Mouse (Mus musculus) spleen, postnatal 36 days (tissue): ENCODE data around the gene Cacna1e.

Experiments used
- DNase-seq, 2 experiments: peaks; one replicate each; pipeline ENCODE4 v3.0.0; 2022; ENCODE audit warnings: low spot score in 2 of 2, mixed read lengths in 1 of 2

Gene Cacna1e

GRCm38 (mm10) chr1:154784862-154785261 lies 99.4 kb downstream of the Cacna1e start:
- DNase-seq: no peak

GRCm38 (mm10) chr1:154783521-154783920 lies 100.8 kb downstream of the Cacna1e start:
- no peak for DNase-seq

DNA sequence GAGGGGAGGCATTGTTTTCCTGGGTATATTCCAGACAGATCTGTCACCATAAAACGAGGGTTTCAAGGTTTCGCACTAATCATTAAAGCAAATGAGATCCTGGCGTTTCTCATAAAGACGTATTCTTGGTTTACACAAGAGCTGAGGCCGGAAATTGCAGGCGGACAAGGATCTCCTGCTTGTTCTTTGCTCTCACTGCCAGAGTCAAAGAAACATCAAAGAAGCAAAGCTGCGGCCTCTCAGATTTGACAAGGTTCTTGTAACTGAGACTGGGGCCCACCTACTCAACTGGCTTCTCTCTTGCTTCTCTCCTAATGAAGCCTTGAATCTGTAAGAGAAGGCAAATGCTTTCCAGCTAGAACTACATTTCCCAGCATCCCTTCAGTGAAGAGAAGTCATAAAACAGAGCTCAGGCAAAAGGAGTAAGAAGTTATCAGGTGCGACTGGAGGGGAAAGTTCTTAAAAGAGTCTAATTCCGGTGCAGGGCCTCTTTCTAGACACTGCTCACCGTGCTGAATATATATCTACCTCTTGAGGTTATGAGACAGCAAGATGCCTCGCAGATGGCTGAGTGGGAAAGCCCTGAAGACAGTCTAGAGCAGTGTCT lies 104.3 kb downstream of the Cacna1e start:
- DNase-seq: no peak

- DNase-seq: no peak
Observed at GRCm38 (mm10) chr1:154776344-154776743, 108.0 kb downstream of the Cacna1e start.

DNA sequence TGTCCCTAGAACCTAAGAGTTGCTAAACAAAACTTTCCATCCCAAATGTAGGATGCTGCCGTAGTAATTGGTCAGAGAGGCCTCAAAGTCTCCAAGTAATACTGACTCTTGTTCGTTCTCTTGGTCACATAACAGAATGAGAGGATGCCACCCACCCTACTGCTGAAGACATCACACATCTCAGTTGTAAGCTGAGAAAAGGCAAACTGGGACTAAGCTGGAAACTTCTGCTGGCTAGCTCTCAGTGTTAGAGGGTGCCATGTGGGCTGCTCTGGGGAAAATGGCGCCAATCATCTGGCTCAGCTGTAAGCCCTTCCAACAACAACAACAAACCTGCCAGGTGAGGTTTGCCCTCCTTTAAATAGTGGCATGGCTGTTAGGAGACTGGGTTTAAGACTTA lies 109.8 kb downstream of the Cacna1e start:
- DNase-seq: no peak

- DNase-seq: no peak
Observed at GRCm38 (mm10) chr1:154771111-154771510, 113.2 kb downstream of the Cacna1e start.

DNA sequence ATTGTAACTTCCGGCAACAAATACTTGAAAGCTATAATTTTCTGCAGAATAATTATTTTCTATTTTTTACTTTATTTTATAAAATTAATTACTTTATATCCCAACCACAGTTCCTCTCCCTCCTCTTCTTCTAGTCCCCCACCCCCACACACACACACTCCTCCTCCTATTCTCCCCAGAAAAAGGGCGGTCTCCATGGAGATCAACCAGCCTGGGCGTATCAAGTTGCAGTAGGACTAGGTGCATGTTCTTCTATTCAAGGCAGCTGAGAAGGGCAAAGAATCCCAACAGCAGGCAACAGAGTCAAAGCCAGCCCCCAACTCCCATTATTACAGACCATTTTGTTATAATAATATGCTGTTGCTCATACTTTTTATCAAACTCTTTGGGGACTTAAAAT lies 113.8 kb downstream of the Cacna1e start:
- no peak for DNase-seq

- DNase-seq: peak in 1 of 2 experiments; percentile 30
Observed at GRCm38 (mm10) chr1:154763132-154763531, 121.2 kb downstream of the Cacna1e start.

DNA sequence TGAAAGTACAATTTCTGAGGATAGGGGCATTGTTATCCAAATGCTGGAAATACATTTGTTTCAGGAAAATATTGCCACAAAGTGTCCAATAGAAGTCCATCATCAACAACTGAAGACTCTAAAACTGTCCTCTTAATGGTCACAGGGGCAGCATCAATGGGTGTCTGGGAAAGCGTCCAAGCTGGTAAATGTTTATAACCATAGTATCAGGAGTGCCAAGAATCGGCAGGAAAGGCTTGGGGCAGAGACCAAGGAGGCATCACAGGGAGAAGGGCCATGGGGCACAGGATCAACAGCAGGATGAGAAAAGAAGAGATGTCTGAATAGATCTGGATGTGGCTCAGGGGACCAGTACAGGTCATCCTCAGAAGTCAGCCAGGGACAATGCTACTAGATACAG lies 132.2 kb downstream of the Cacna1e start:
- DNase-seq: no peak

DNA sequence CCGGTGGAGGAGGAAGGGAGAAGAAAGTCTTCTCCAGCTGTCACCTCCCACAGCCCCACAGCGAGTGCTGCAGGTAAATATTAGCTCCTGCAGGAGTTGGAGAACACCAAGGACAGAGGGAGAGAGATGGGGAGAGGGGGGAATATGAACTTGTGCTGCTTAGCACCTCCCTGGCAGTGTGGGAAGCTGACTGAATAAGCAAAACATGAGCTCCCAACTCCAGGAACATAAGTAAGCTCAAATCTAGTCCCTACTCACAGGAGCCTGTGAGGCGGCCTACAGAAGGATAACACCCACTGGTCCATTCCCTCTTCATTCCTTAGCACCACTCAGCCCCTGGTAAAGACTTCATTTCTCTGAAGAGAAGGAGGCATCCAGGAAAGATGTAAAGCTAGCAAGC lies 135.8 kb downstream of the Cacna1e start:
- no peak for DNase-seq

- no peak for DNase-seq
Observed at GRCm38 (mm10) chr1:154745241-154745640, 139.1 kb downstream of the Cacna1e start.

DNA sequence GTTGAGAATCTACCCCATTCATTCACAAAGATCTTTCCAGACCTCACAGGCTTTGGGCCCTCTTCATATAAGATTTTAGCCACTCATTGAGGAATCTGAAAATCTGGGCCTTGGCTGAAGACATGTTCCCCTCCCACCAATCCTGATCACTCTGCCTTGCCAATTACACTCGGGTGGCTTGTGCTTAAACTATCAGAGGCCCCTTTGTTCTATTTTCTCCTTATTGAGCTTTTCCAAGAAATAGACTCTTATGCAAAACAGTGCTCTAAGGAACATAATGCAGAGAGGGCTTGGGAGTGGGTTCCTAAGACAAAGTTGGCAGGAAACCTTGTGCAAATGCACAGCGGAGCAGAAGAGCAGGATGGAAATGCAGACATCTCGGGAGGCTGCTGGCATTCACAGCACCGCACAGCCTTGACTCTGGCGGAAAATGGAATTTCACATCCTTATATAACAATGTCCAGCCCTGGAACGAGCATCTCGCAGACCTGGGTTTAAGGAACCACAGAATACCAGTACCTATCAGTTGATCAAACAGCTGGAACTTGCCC lies 153.8 kb downstream of the Cacna1e start:
- no peak for DNase-seq

- peak; percentile 14 to 22 for DNase-seq
Observed at GRCm38 (mm10) chr1:154729269-154729980, 154.9 kb downstream of the Cacna1e start.

- no peak for DNase-seq
Observed at GRCm38 (mm10) chr1:154728682-154729081, 155.6 kb downstream of the Cacna1e start.

DNA sequence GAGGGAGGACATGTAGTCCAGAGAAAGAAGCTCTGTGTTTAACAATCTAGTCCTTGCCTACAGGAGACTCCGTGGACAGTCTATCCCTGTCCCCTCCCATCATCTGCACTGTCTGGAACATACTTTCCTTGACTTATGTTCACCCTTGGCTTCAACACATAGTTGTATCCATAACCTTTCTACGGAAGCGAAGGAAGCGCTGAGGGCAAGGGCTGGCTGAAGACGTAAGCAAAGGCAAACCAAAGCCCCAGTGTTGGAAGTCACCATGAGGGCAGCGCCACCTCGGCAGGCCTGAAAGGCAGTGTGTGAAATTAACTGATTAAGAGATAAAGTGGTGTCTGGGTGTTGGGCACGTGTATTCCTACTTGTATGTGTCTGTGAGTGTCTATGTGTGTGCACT lies 156.6 kb downstream of the Cacna1e start:
- no peak for DNase-seq

DNA sequence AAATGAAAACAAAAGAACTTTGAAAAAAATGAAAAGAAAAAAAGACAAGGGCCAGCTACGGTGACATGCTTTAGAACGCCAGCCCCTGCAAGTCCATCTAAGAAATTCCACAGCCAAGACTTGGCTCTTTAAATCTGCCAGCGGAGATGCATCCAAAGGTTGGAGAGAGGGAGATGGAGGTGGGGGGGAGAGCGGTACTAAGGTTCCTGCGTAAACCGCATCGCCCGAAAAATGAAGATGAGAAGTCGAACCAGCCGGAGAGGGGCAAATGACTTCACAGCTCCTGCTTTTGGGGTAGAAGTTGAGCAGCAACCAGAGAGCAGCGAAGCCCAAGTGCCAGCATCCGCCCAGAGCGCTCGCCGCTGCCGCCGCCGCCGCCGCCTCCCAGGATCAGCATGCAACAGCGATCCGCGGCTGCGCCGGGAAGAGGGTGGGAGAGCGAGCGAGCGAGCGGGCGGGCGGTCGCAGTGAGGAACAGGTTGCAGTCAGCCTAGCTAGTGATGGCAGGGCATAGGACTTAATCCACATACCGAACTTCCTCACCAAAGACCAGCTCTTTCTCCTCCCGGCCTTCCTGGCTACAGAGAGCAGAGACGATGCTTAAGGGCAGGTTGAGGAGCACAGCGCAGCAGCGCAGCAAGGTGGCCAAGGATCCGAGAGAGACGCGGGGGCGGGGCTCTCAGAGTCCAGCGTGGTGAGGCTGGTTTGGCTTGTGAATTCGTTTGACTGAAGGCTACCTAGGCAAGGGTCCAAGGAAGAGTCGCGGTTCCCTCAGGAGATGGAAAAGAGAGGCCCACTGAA lies 157.7 kb downstream of the Cacna1e start:
- DNase-seq: no peak

DNA sequence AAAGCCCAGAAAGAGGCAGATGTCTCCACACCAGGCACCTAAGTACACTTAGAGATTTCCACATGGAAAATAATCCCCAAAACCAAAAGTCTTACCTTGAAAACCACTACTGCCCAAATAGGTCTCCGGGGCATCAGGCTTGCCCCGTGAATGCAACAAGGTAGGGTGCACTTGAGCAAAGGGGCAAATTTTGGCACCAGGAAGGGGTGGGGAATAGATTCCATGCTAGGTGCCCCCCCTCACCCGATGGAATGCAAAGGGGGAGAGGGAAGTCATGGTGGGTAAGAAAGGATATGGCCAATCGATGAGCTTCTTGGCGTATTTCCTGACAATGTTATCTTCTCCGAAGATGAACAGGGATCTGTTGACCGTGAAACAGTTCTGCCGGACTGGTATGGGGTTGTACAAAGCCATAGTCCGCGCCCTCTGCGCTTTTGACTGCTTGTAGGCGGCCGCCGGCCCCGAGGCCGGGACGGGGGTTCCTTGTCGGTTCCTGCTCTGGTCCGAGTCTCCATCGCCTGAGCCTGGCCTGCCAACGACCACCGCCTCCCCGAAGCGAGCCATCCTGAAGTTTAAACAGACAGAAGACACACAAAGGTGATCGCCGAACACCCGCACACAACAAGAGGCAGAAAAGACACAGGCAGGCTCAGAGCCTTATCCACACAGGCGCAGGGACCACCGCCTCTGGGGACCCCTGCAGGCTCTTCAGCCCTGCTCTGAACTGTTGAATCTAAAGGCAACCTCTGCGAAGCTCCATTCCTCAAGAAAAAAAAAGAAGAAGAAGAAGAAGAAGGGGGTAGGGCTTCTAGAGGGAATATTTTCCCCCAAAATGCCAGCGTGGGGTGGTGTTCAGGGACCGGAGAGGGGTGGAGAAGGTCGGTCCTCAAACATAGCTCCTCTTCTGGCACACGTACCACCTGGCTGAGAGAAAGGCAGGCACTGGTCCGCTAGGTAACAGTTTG lies 158.7 kb downstream of the Cacna1e start:
- DNase-seq: no peak

DNA sequence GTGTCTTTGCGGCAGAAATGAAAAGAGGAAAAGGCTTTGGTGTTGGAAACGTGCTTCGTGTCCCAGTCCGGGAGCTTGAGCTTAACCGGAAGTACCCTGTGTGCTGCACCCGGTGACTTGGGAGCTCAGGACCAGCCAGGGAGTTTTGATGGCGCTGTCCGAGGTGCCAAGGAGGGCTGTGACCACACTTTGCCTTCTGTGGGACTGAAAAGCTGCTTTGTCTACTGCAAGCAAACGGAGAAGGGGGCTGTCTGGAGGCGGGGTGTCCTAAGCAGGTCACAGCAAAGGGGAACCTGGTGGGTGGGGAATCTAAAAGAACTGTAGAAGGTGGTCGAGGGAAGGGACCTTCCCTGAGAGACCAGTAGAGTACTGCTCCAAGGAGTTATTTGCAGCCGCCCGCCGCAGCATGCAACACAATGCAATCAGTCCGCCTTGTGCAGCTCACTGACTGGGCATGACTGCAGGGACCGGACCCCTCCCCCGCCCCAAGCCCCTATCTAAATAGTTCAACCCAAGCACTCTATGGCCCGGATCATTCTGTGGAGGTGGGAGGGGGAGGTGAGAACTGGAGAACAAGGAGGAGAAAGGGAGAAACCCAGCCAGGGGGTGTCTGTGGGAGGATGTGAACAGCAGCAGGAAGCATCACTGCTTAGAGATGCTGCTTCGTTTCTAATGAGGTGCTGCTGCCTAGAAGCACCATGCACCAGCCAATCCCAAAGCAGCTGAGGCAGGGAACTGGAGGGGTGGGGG lies 160.6 kb downstream of the Cacna1e start:
- DNase-seq: no peak

- DNase-seq: no peak
Observed at GRCm38 (mm10) chr1:154723078-154723477, 161.2 kb downstream of the Cacna1e start.

DNA sequence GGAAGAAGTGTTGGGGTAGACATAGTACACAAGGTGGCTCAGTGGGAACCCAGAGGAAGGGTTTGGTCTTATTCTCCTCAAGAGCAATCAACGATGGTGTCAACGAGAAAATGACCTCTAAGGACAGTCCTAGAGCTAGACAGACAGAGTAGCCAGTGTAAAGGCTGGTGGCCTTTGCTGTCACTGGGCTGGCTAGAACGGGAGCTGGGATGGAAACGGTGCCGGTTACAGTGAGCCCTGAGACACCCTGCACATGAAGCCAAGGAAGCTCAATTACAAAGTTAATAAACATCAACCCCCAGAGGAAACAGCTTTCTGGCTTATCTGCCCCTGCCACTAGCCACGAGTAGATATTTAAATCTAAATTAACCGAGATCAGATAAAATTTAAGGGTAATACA lies 168.7 kb downstream of the Cacna1e start:
- no peak for DNase-seq

DNA sequence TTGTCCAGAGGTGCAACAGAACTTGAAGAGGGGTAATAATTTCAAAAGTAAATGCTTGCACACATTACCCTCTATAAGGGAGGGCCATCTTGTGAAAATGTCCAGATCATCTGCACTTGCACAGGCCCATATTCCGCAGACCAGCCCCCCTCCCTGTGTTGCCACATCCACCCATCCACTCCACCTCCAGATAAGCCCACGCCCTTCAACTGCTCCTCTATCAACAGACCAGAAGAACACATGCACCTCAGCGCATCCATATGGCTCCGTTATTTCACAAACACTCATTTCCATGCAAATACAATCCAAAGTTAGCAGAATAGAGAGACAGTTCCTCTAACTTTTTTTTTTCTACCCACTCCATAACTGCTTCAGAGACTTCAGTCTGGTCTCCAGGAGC lies 171.6 kb downstream of the Cacna1e start:
- peak in 1 of 2 experiments; percentile 25 for DNase-seq
